Mouse (Mus musculus) R1 (cell line): ENCODE data around the gene Gucy1b2.

Source experiments
- DNase-seq: peaks from one replicate; pipeline ENCODE4 v3.0.0-alpha.2; 2018; ENCODE audit warnings: low read depth, low spot score

The Gucy1b2 gene

DNA sequence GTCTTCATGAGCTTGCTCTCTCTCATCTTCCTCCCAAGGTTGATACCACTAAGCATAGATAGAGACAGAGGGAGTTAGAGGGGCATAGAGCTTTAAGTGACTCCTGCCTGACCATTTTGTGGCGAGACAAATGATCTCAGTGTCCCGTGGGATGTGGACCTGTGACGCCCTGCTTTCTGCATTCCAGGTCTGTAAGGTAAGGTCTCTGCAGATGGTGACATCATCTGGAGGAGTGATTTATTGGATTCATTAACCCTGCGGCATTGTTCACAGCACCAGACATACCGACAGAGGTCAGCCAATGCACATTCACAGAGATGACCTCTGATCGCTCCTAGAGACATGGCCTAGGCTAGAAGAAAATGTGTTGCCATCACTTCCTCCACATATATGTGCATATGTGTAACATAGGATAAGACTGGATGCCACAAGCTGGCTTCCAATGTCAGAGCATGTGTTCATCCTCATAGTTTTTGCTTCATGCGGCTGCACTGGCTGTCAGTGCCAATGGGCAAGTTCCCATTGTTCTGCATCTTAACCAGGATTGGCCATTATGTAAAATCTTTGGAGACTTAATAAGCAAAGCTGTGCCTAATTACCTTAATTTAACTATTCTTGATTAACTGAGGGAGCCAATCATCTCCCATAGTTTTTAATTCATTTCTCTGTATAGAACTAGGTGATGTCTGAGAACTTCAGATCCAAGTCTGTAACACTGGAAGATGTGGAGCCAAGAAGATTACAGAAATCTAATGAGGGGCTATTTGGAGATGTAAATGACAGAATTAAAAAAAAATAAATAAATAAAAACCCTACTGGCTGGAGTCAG is 9.5 kb downstream of the Gucy1b2 start:
- DNase-seq: no peak

- no peak for DNase-seq
Measured at GRCm38 (mm10) chr14:62443840-62444430, 12.2 kb downstream of the Gucy1b2 start.

- no peak for DNase-seq
Measured at GRCm38 (mm10) chr14:62442971-62443370, 13.1 kb downstream of the Gucy1b2 start.

GRCm38 (mm10) chr14:62440036-62440435 is 16.1 kb downstream of the Gucy1b2 start:
- no peak for DNase-seq

- DNase-seq: no peak
Measured at GRCm38 (mm10) chr14:62438236-62438635, 17.9 kb downstream of the Gucy1b2 start.

DNA sequence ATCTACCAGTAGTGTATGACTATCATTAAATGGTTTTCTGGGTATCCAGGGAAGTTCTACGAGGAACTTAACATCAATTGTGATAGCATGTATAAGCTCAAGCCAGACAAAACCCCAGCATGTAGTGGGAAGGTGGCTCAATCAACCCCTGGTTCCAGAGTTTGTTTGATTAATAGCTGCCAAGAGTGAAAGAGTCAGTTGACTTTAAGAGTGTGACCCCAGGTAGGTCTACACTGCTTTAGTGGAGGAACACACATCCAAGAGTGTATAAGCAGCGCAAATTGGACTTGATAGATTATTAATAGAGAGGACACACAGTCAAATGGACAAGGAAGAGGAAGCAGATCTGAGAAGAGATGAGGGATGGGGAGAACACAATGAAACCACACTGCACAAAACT is 18.3 kb downstream of the Gucy1b2 start:
- DNase-seq: no peak

DNA sequence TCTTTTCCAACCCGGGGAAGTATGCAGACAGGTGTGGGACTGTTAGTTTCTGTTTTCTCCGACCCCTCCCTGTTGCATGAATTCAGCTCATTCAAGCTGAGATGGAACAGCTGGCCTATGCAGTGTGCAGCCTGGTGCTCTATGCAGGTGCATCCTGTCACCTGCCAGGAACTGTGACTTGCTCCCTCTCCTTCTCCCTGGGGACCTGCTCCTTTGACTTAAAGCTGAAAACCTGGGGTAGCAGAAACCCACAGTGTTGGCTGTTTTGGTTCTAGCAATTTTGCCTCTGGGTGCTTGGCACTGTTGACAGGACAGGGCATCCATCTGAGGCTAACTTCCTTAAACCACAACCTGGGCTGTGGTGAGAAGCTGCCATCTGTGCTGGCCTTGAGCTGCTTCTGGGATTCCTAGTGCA is 30.8 kb downstream of the Gucy1b2 start:
- DNase-seq: no peak

DNA sequence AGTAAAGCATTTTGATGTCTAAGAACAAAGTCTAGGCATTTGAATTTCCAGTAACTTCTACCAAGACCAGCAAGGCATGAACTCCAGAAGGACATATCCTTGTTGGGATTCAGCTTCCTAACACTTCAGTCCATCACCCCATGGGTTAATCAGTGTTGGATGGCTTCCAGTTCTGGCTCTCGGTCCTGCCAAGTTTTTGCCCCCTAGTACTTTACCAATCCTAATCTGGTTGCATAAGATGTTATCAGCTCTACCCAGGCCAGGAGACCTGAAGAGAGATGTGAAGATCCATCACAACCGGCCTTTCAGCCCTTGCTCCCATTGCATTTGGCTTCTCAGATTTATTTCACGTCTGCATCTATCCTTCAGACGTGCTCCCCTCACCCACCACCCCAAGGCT is 33.8 kb downstream of the Gucy1b2 start:
- no peak for DNase-seq

- DNase-seq: no peak
Measured at GRCm38 (mm10) chr14:62417501-62417900, 38.6 kb downstream of the Gucy1b2 start.

DNA sequence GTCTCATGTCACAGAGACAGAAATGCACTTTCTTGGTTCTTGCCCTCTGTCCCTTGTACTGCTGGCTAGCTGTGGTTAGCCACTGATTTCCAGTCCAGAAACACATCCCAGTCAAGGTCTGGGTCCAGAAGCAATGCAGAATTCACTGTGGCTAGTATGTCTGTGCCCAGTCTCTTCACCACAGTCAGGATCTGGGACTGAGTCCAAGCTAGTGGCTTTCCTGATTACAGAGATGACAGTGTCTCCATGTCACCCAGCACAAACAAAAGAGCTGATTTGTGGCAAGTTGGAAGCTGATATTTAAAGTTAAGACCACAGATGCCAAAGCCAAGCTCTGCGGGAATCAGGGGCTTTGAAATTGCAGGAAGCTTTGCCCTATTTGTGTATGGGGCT is 39.4 kb downstream of the Gucy1b2 start:
- no peak for DNase-seq

DNA sequence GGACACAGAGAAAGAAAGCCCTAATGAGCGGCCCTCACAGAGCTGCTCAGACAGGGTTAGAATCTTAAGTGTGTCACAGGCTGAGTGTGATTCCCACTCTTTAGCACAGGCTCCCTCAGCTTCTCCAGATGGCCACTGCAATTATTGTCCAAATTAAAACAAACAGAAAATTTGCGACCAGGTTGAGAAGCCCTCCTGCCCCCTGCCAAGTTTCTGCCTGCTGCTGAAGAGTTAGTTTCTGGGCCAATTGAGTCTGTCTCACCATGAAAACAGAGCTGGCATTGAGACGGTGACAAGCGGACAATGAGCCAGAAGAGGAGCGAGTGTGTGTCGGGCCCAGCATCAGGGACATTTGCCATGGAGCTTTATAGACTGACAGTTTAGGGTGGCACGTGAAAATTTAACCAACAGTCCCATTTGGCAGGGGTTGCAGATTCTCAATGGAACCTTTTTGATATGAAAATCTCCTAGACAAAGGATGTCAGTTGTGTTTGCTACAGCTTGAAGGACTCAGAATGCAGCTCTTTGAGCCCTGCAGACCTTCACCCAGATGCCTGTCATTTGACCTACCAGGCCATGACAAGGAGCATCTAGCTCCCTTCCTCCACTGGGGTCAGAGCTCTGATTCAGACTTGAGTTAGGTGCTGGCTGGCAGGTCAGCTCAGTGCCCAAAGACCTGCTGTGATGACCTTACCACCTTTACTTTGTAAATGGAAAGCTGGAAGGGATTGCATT is 39.9 kb downstream of the Gucy1b2 start:
- no peak for DNase-seq

- no peak for DNase-seq
Measured at GRCm38 (mm10) chr14:62395346-62395745, 60.7 kb downstream of the Gucy1b2 start.

GRCm38 (mm10) chr14:62392754-62393153 is 63.3 kb downstream of the Gucy1b2 start:
- DNase-seq: no peak

GRCm38 (mm10) chr14:62389729-62390536 is 66.2 kb downstream of the Gucy1b2 start:
- DNase-seq: no peak

DNA sequence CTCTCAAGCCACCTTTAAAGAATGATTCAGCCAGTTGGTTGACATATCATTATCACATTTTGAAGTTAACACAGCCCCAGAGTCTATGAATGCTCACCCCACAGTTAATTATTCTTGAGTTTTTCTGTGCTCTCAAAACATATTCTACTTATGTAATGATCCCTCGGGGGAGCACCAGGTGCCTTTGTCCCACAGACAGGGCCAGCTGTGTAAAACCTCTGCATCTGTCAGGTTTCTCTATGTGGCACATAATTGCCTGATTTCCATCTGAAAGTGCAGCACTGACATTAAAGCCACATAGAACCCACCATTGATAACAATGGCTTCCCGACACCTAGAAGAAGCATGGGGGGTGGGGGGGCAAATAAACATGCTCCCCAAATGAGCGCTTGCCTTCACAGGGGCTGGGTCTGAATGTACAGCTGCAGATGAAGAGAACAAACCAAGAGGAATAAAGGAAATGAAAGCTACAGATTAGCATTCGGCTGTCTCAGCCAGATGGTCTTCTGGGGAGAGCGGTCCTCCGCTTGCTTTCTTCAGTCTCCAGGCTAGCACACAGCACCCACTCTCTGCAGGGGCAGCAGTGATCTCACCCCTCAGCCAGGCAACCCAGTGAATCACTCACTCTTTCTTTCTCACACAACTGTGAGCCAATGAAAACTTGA is 66.9 kb downstream of the Gucy1b2 start:
- no peak for DNase-seq

DNA sequence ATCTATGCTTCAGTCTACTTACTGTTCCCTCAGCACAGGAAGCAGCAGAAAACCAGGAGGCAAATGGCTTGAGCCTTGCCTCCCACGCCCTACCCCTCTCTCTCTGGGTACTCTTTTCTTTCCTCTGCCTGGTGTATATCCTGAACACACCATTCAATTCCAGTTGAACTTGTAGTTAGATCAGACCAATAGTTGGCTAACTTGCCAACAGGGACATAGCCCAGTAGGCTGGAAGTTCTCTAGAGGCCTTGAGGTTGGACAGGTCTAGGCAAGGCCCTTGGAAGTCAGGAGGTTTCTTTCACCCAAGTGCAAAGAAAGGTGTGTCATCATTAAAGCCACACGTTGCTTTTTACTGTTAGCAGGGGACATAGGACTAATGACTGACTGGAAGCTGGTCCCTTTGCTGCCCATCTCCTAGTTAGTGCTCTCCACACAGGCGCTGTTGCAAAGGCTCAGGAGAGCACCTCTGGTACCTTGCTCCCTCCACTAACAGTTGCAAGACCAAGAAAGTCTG is 72.2 kb downstream of the Gucy1b2 start:
- no peak for DNase-seq

DNA sequence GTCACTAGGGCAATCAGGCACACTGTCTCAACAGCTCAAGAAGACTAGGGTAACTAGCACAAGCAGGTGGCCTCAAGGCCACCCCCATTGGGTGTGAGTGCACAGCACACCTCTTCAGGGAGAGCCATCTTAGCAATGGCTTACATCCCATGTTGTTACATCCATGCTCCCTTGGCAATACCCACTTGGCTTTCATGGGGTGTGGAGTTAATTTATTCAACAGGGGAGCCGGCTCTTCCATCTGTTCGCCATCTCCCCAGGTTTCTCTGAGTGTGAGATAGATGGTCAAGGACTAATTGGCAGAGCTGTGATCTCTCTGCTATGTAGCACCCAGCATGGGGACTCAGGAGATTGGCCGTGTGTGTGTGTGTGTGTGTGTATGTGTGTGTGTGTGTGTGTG is 73.0 kb downstream of the Gucy1b2 start:
- DNase-seq: no peak

DNA sequence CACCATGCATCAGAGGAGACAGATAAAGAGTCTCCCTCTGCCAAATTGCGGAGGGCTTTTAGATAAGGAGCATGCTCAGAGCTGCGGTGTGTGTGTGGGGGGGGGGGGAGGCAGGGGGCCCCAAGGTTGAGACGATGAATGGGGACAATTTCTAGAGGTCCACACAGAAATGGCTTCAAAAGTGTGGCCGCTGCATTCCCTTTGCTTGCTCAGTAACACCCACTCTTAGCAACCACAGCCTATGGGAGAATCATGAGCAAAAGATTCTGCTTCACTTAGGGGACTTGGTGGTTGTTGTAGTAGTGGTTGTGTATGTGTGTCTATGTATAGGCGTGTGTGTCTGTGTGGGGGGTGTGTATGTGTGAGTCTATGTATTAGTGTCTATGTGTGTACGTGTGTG is 75.5 kb downstream of the Gucy1b2 start:
- DNase-seq: no peak

- no peak for DNase-seq
Measured at GRCm38 (mm10) chr14:62379391-62379790, 76.7 kb downstream of the Gucy1b2 start.

DNA sequence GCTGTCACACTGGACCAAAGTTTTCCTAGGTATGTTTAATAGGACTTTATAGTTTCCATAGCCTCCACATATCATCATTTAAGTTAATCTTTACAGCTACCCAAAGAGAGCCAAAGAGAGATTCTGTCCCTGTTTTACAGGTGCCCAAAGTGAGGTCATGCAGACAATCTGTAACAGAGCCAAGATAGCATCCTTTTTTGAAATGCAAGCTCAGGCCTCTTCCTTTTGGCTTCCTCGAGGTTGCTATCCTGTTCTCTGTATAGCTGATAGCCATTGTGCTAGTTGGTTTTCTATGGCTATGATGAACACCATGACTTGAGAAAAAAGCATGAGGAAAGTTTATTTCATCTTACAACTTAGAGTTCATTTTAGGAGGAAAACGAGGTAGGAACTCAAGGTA is 80.0 kb downstream of the Gucy1b2 start:
- DNase-seq: no peak

- DNase-seq: no peak
Measured at GRCm38 (mm10) chr14:62375694-62376093, 80.4 kb downstream of the Gucy1b2 start.
